Mouse (Mus musculus): Measurements from ENCODE around the gene Sypl2. TPM values are rescaled to one million over a fixed set of nuclear protein-coding genes. Genes with fewer than 3 reads are reported as not detected.
A peak's percentile ranks its signal among the peaks of the same experiment; 100 is the strongest.

The Sypl2 gene
- polyA plus RNA-seq, 1 experiment = 0.16 TPM

- Histone ChIP-seq H3K27me3 (ENCODE audit: control insufficient read depth, insufficient read depth, low read length) (peaks cover 7% of the 10 kb centered on the region), H3K4me3 (ENCODE audit: extremely low read depth, insufficient read depth, insufficient read length) (no peak overlapping the region), H3K4me1 (ENCODE audit: control insufficient read depth, insufficient read depth, insufficient read length) (peaks cover 2% of the 10 kb centered on the region; the same call in 1 of the 2 replicates), H3K36me3 (ENCODE audit: control insufficient read depth, insufficient read depth, low read length) (no peaks in the 10 kb centered on the region), H3K27ac (ENCODE audit: insufficient read depth, low read length) (no peak overlapping the region)
- no peak for TF ChIP-seq CTCF (IDR thresholded peaks at IDR 0.05; ENCODE audit: extremely low read depth, insufficient read depth, insufficient read length, insufficient replicate concordance)
- no peak for TF ChIP-seq POLR2A (IDR thresholded peaks at IDR 0.05; ENCODE audit: low read depth, low read length)
- WGBS = 85% methylated on average over 4 of the region's 4 CpGs
- DNase-seq (ENCODE audit: low read depth in 1 of 2, low spot score in 2 of 2) = no peak
Observed at GRCm38 (mm10) chr3:108231646-108232045, 5.2 kb upstream of the Sypl2 start.

- Histone ChIP-seq H3K27ac (ENCODE audit: insufficient read depth, low read length) (no peak overlapping the region), H3K4me1 (ENCODE audit: control insufficient read depth, insufficient read depth, insufficient read length) (peaks cover 9% of the 10 kb centered on the region; the same call in 1 of the 2 replicates), H3K4me3 (ENCODE audit: extremely low read depth, insufficient read depth, insufficient read length) (no peak overlapping the region), H3K27me3 (ENCODE audit: control insufficient read depth, insufficient read depth, low read length) (peaks cover 20% of the 10 kb centered on the region), H3K36me3 (ENCODE audit: control insufficient read depth, insufficient read depth, low read length) (no peaks in the 10 kb centered on the region)
- WGBS = 84% methylated on average over 2 of the region's 2 CpGs
- TF ChIP-seq POLR2A (IDR thresholded peaks at IDR 0.05; ENCODE audit: low read depth, low read length) (no peak), CTCF (IDR thresholded peaks at IDR 0.05; ENCODE audit: extremely low read depth, insufficient read depth, insufficient read length, insufficient replicate concordance) (no peak)
- no peak for DNase-seq (ENCODE audit: low read depth in 1 of 2, low spot score in 2 of 2)
Observed at GRCm38 (mm10) chr3:108227521-108227920, 1.1 kb upstream of the Sypl2 start.

- H3K27ac ChIP-seq (ENCODE audit: insufficient read depth, low read length) = no peak overlapping the region
- DNase-seq (ENCODE audit: low read depth in 1 of 2, low spot score in 2 of 2) = no peak
- peaks cover 9% of the 10 kb centered on the region; the same call in 1 of the 2 replicates for H3K4me1 ChIP-seq (ENCODE audit: control insufficient read depth, insufficient read depth, insufficient read length)
- H3K36me3 ChIP-seq (ENCODE audit: control insufficient read depth, insufficient read depth, low read length) = no peaks in the 10 kb centered on the region
- peaks cover 20% of the 10 kb centered on the region for H3K27me3 ChIP-seq (ENCODE audit: control insufficient read depth, insufficient read depth, low read length)
- 8% methylated on average over 60 of the region's 67 CpGs for WGBS
- no peak for TF ChIP-seq CTCF (IDR thresholded peaks at IDR 0.05; ENCODE audit: extremely low read depth, insufficient read depth, insufficient read length, insufficient replicate concordance)
- no peak for TF ChIP-seq POLR2A (IDR thresholded peaks at IDR 0.05; ENCODE audit: low read depth, low read length)
- peak overlapping the region; percentile 46; the same call in 1 of the 2 replicates for H3K4me3 ChIP-seq (ENCODE audit: extremely low read depth, insufficient read depth, insufficient read length)
Observed at GRCm38 (mm10) chr3:108225711-108226557, 514 bp downstream of the Sypl2 start.

DNA sequence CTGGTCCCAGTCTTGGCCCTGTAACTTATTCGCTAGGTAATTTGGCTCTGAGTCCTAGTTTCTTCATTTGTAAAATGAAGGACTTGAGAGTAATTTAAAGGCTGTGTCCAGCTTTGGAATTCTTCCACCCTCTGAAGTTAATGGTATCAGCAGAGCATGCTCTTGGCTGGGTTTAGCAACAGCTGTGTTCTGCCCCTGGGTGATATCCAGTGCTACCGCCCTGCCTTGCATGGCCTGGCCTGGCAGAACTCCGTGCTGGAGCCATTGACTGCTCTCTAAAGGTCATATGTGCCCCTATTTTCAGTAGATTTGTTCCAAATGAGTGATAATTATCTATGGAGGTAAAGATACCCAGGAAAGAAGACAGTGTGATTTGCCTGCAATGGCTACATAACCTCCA, 5.8 kb downstream of the Sypl2 start:
- TF ChIP-seq CTCF (IDR thresholded peaks at IDR 0.05; ENCODE audit: extremely low read depth, insufficient read depth, insufficient read length, insufficient replicate concordance) = no peak
- TF ChIP-seq POLR2A (IDR thresholded peaks at IDR 0.05; ENCODE audit: low read depth, low read length) = no peak
- Histone ChIP-seq H3K27me3 (ENCODE audit: control insufficient read depth, insufficient read depth, low read length) (peaks cover 3% of the 10 kb centered on the region; the same call in 1 of the 2 replicates), H3K4me1 (ENCODE audit: control insufficient read depth, insufficient read depth, insufficient read length) (no peaks in the 10 kb centered on the region)

GRCm38 (mm10) chr3:108214734-108215133, 11.7 kb downstream of the Sypl2 start:
- no peak overlapping the region for H3K4me3 ChIP-seq (ENCODE audit: extremely low read depth, insufficient read depth, insufficient read length)
- WGBS = 16% methylated on average over 5 of the region's 5 CpGs
- TF ChIP-seq POLR2A (IDR thresholded peaks at IDR 0.05; ENCODE audit: low read depth, low read length) = no peak
- TF ChIP-seq CTCF (IDR thresholded peaks at IDR 0.05; ENCODE audit: extremely low read depth, insufficient read depth, insufficient read length, insufficient replicate concordance) = no peak
- no peak for DNase-seq (ENCODE audit: low read depth in 1 of 2, low spot score in 2 of 2)
- no peaks in the 10 kb centered on the region for H3K36me3 ChIP-seq (ENCODE audit: control insufficient read depth, insufficient read depth, low read length)
- H3K27me3 ChIP-seq (ENCODE audit: control insufficient read depth, insufficient read depth, low read length) = no peaks in the 10 kb centered on the region
- no peak overlapping the region for H3K27ac ChIP-seq (ENCODE audit: insufficient read depth, low read length)
- H3K4me1 ChIP-seq (ENCODE audit: control insufficient read depth, insufficient read depth, insufficient read length) = peaks cover 3% of the 10 kb centered on the region; the same call in 1 of the 2 replicates

More for the DNA sequence above, 5.8 kb downstream of the Sypl2 start:
- WGBS = 85% methylated on average over 3 of the region's 3 CpGs
- Histone ChIP-seq H3K4me3 (ENCODE audit: extremely low read depth, insufficient read depth, insufficient read length) (no peak overlapping the region), H3K27ac (ENCODE audit: insufficient read depth, low read length) (no peak overlapping the region), H3K36me3 (ENCODE audit: control insufficient read depth, insufficient read depth, low read length) (no peaks in the 10 kb centered on the region)
- no peak for DNase-seq (ENCODE audit: low read depth in 1 of 2, low spot score in 2 of 2)

- Histone ChIP-seq H3K27ac (ENCODE audit: insufficient read depth, low read length) (no peak overlapping the region), H3K36me3 (ENCODE audit: control insufficient read depth, insufficient read depth, low read length) (no peaks in the 10 kb centered on the region), H3K4me1 (ENCODE audit: control insufficient read depth, insufficient read depth, insufficient read length) (peaks cover 7% of the 10 kb centered on the region; the same call in 1 of the 2 replicates), H3K4me3 (ENCODE audit: extremely low read depth, insufficient read depth, insufficient read length) (no peak overlapping the region), H3K27me3 (ENCODE audit: control insufficient read depth, insufficient read depth, low read length) (no peaks in the 10 kb centered on the region)
- TF ChIP-seq CTCF (IDR thresholded peaks at IDR 0.05; ENCODE audit: extremely low read depth, insufficient read depth, insufficient read length, insufficient replicate concordance) (no peak), POLR2A (IDR thresholded peaks at IDR 0.05; ENCODE audit: low read depth, low read length) (no peak)
- no peak for DNase-seq (ENCODE audit: low read depth in 1 of 2, low spot score in 2 of 2)
- 83% methylated on average over 8 of the region's 8 CpGs for WGBS
Observed at GRCm38 (mm10) chr3:108212406-108212805, 14.0 kb downstream of the Sypl2 start.

GRCm38 (mm10) chr3:108211845-108212244, 14.6 kb downstream of the Sypl2 start:
- 93% methylated on average over 6 of the region's 6 CpGs for WGBS
- Histone ChIP-seq H3K4me1 (ENCODE audit: control insufficient read depth, insufficient read depth, insufficient read length) (peaks cover 7% of the 10 kb centered on the region; the same call in 1 of the 2 replicates), H3K4me3 (ENCODE audit: extremely low read depth, insufficient read depth, insufficient read length) (no peak overlapping the region), H3K27me3 (ENCODE audit: control insufficient read depth, insufficient read depth, low read length) (no peaks in the 10 kb centered on the region), H3K27ac (ENCODE audit: insufficient read depth, low read length) (no peak overlapping the region), H3K36me3 (ENCODE audit: control insufficient read depth, insufficient read depth, low read length) (no peaks in the 10 kb centered on the region)
- TF ChIP-seq CTCF (IDR thresholded peaks at IDR 0.05; ENCODE audit: extremely low read depth, insufficient read depth, insufficient read length, insufficient replicate concordance) (no peak), POLR2A (IDR thresholded peaks at IDR 0.05; ENCODE audit: low read depth, low read length) (no peak)
- DNase-seq (ENCODE audit: low read depth in 1 of 2, low spot score in 2 of 2) = no peak

Data from spleen, adult 2 months (tissue).